Mouse (Mus musculus) MEL (cell line): ENCODE data around the gene Sars2. TPM values are rescaled to one million over a fixed set of nuclear protein-coding genes. Genes with fewer than 3 reads are reported as not detected.

Experiments used
- DNase-seq: peaks from one replicate; pipeline ENCODE4 v3.0.0; 2011; ENCODE audit warnings: low read depth, low spot score
- H3K27ac ChIP-seq: 2 replicates; pipeline ENCODE4 v1.5.1; 2012; ENCODE audit warnings: low read depth, mild to moderate bottlenecking, control low read depth, low read length, moderate library complexity; ENCODE audit not compliant: control insufficient read depth
- H3K27me3 ChIP-seq, 2 experiments: fragments of 150-350 bp in 1 of 2; sonication (generic) in 1 of 2; 2 replicates each; pipeline ENCODE4 v1.6.1; 2012; ENCODE audit warnings: low read length in 2 of 2, mild to moderate bottlenecking in 2 of 2, improper control_type of control experiment in 1 of 2, moderate library complexity in 1 of 2; ENCODE audit not compliant: insufficient read depth in 2 of 2, control insufficient read depth in 1 of 2
- H3K36me3 ChIP-seq, 2 experiments: 2 replicates each; pipeline ENCODE4 v1.6.1; 2012 to 2014; ENCODE audit warnings: low read length in 2 of 2, improper control_type of control experiment in 1 of 2, inconsistent platforms in 1 of 2, mild to moderate bottlenecking in 1 of 2; ENCODE audit not compliant: insufficient read depth in 2 of 2, control insufficient read depth in 1 of 2
- H3K4me1 ChIP-seq, 2 experiments: fragments of 150-350 bp in 1 of 2; sonication (generic) in 1 of 2; 2 replicates each; pipeline ENCODE4 v1.6.1; 2012; ENCODE audit warnings: low read length in 2 of 2, improper control_type of control experiment in 1 of 2, mild to moderate bottlenecking in 1 of 2; ENCODE audit not compliant: insufficient read depth in 2 of 2, control insufficient read depth in 1 of 2
- H3K4me3 ChIP-seq, 2 experiments: fragments of 150-350 bp in 1 of 2; sonication (generic) in 1 of 2; 2 replicates each; pipeline ENCODE4 v1.5.1; 2012; ENCODE audit warnings: low read depth in 2 of 2, low read length in 2 of 2, mild to moderate bottlenecking in 2 of 2, moderate library complexity in 2 of 2, control low read depth in 1 of 2, improper control_type of control experiment in 1 of 2; ENCODE audit not compliant: control insufficient read depth in 1 of 2, insufficient read depth in 1 of 2
- H3K79me2 ChIP-seq: 2 replicates; pipeline ENCODE4 v1.6.1; 2012; ENCODE audit warnings: mild to moderate bottlenecking, low read length, moderate library complexity; ENCODE audit not compliant: control insufficient read depth, poor library complexity, insufficient read depth
- H3K9ac ChIP-seq: 2 replicates; pipeline ENCODE4 v1.6.1; 2012; ENCODE audit warnings: low read depth, mild to moderate bottlenecking, control low read depth, low read length, moderate library complexity; ENCODE audit not compliant: control insufficient read depth, poor library complexity, severe bottlenecking
- H3K9me3 ChIP-seq: fragments of 150-350 bp; sonication (generic); replicated peaks from 2 replicates; pipeline ENCODE4 v1.6.1; 2012; ENCODE audit warnings: mild to moderate bottlenecking, low read length, improper control_type of control experiment, moderate library complexity; ENCODE audit not compliant: insufficient read depth
- CHD1 ChIP-seq: IDR thresholded peaks from 2 replicates; pipeline ENCODE4 v1.6.1; 2012; ENCODE audit warnings: low read depth, mild to moderate bottlenecking, inconsistent platforms, low read length, improper control_type of control experiment
- CTCF ChIP-seq, 3 experiments: IDR thresholded peaks in 2 of 3; conservative IDR thresholded peaks in 1 of 3; 2 replicates each; pipeline ENCODE4 v1.5.1; 2011 to 2012; ENCODE audit warnings: low read length in 3 of 3, low read depth in 2 of 3, mild to moderate bottlenecking in 2 of 3, improper control_type of control experiment in 1 of 3, inconsistent platforms in 1 of 3, mixed read lengths in 1 of 3, moderate library complexity in 1 of 3; ENCODE audit not compliant: control insufficient read depth in 1 of 3, insufficient read depth in 1 of 3, poor library complexity in 1 of 3, severe bottlenecking in 1 of 3
- E2F4 ChIP-seq: IDR thresholded peaks from 2 replicates; pipeline ENCODE4 v1.6.1; 2011; ENCODE audit warnings: low read depth, low read length, improper control_type of control experiment, borderline replicate concordance
- ELF1 ChIP-seq: IDR thresholded peaks from 2 replicates; pipeline ENCODE4 v1.6.1; 2014; ENCODE audit warnings: low read depth, mild to moderate bottlenecking, inconsistent platforms, low read length, improper control_type of control experiment, moderate library complexity
- EP300 ChIP-seq, 2 experiments: IDR thresholded peaks; 2 replicates each; pipeline ENCODE4 v1.6.1; 2011; ENCODE audit warnings: improper control_type of control experiment in 2 of 2, low read length in 2 of 2, low read depth in 1 of 2, mild to moderate bottlenecking in 1 of 2
- GATA1 ChIP-seq: IDR thresholded peaks from 2 replicates; pipeline ENCODE4 v1.6.1; 2011; ENCODE audit warnings: low read depth, low read length, improper control_type of control experiment
- JUND ChIP-seq: IDR thresholded peaks from 2 replicates; pipeline ENCODE4 v1.6.1; 2011; ENCODE audit warnings: low read depth, mild to moderate bottlenecking, improper control_type of control experiment, low read length
- MAFK ChIP-seq: IDR thresholded peaks from 2 replicates; pipeline ENCODE4 v1.6.1; 2011; ENCODE audit warnings: low read depth, mild to moderate bottlenecking, low read length, improper control_type of control experiment, borderline replicate concordance
- MAX ChIP-seq: IDR thresholded peaks from 2 replicates; pipeline ENCODE4 v1.6.1; 2011; ENCODE audit warnings: low read length, improper control_type of control experiment
- MAZ ChIP-seq: IDR thresholded peaks from 2 replicates; pipeline ENCODE4 v1.6.1; 2012; ENCODE audit warnings: low read depth, mild to moderate bottlenecking, inconsistent platforms, low read length, improper control_type of control experiment
- MEF2A ChIP-seq: IDR thresholded peaks from 2 replicates; pipeline ENCODE4 v1.6.1; 2014; ENCODE audit warnings: low read depth, mild to moderate bottlenecking, inconsistent platforms, low read length, improper control_type of control experiment; ENCODE audit not compliant: poor library complexity, insufficient replicate concordance, severe bottlenecking; ENCODE audit errors: extremely low read depth
- NELFE ChIP-seq: IDR thresholded peaks from 2 replicates; pipeline ENCODE4 v1.6.1; 2011; ENCODE audit warnings: low read depth, low read length, improper control_type of control experiment
- NRF1 ChIP-seq: IDR thresholded peaks from 2 replicates; pipeline ENCODE4 v1.6.1; 2014; ENCODE audit warnings: low read depth, mild to moderate bottlenecking, inconsistent platforms, low read length, improper control_type of control experiment, moderate library complexity; ENCODE audit not compliant: poor library complexity, insufficient read depth, severe bottlenecking
- POLR2A ChIP-seq, 2 experiments: IDR thresholded peaks; 2 replicates each; pipeline ENCODE4 v1.6.1; 2011 to 2012; ENCODE audit warnings: low read length in 2 of 2, mild to moderate bottlenecking in 2 of 2, control low read depth in 1 of 2, improper control_type of control experiment in 1 of 2, low read depth in 1 of 2, moderate library complexity in 1 of 2; ENCODE audit not compliant: control insufficient read depth in 1 of 2, insufficient read depth in 1 of 2, poor library complexity in 1 of 2
- RAD21 ChIP-seq: IDR thresholded peaks from 2 replicates; pipeline ENCODE4 v1.6.1; 2011; ENCODE audit warnings: mild to moderate bottlenecking, low read depth, low read length, improper control_type of control experiment
- SIN3A ChIP-seq: IDR thresholded peaks from 2 replicates; pipeline ENCODE4 v1.6.1; 2012; ENCODE audit warnings: low read length, improper control_type of control experiment, inconsistent platforms
- SMC3 ChIP-seq: IDR thresholded peaks from 2 replicates; pipeline ENCODE4 v1.6.1; 2011; ENCODE audit warnings: low read depth, low read length, improper control_type of control experiment
- TAL1 ChIP-seq: IDR thresholded peaks from 2 replicates; pipeline ENCODE4 v1.6.1; 2012; ENCODE audit warnings: mild to moderate bottlenecking, inconsistent platforms, low read length, moderate library complexity, mixed read lengths
- TCF12 ChIP-seq: IDR thresholded peaks from 2 replicates; pipeline ENCODE4 v1.6.1; 2014; ENCODE audit warnings: low read depth, mild to moderate bottlenecking, inconsistent platforms, low read length, improper control_type of control experiment, moderate library complexity
- UBTF ChIP-seq: IDR thresholded peaks from 2 replicates; pipeline ENCODE4 v1.6.1; 2012; ENCODE audit warnings: low read depth, mild to moderate bottlenecking, inconsistent platforms, low read length, improper control_type of control experiment, moderate library complexity, borderline replicate concordance; ENCODE audit not compliant: insufficient read depth
- USF1 ChIP-seq: IDR thresholded peaks from 2 replicates; pipeline ENCODE4 v1.6.1; 2014; ENCODE audit warnings: low read depth, mild to moderate bottlenecking, inconsistent platforms, low read length, improper control_type of control experiment, moderate library complexity
- ZMIZ1 ChIP-seq: IDR thresholded peaks from 2 replicates; pipeline ENCODE4 v1.6.1; 2012; ENCODE audit warnings: low read depth, mild to moderate bottlenecking, inconsistent platforms, low read length, improper control_type of control experiment, moderate library complexity
- polyA plus RNA-seq, 2 experiments: library from polyadenylated mRNA; stranded (reverse) in 1 of 2; unstranded in 1 of 2; fragments of >175 nt in 1 of 2; fragments of >200 nt in 1 of 2; gene quantifications; 2 replicates each; pipeline versions ENCODE4 v1.2.1 to v1.2.4; 2012; ENCODE audit warnings: low replicate concordance in 2 of 2, low read depth in 1 of 2; ENCODE audit not compliant: insufficient read length in 2 of 2, insufficient read depth in 1 of 2, missing spikeins in 1 of 2
- total RNA-seq: library from RNA; depleted of rRNA; stranded (reverse); fragments of 300-350 nt; gene quantifications from 2 replicates; pipeline ENCODE4 v1.2.3, GENCODE M21; 2012

Gene Sars2
- total and polyA plus RNA-seq, 3 experiments: 19.2 to 51.4 TPM; not detected in 1

DNA sequence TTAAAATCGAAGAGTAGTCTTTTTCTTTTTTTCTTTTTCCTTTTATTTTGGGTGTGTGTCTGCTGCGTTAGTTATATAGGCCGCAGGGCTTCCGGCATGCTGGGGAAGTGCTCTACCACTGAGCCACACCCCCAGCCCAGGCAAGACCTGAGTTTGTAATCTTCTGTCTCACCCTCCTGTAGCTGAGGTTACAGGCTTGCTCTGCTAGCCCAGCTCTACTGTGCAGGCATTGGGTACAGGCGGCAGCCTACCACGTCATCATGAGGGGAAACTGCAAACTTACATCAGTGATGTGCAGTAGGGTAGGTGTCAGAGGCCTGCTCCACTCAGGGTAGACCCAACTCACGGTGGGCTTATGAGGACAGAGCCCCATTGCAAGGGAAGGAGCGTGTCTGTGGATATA is 39.5 kb downstream of the Sars2 start:
- no peak overlapping the region for H3K9ac ChIP-seq
- no peaks in the 10 kb centered on the region for H3K27me3 ChIP-seq
- H3K4me1 ChIP-seq: peaks cover 0 to 4% of the 10 kb centered on the region in 2 experiments; a peak in 2 of 4 replicates
- H3K4me3 ChIP-seq: no peak overlapping the region
- DNase-seq: no peak
- H3K36me3 ChIP-seq: peaks cover 0 to 2% of the 10 kb centered on the region in 2 experiments; a peak in 2 of 4 replicates
- no peak overlapping the region for H3K27ac ChIP-seq
- TF ChIP-seq TAL1: no peak
- no peak for TF ChIP-seq E2F4
- TF ChIP-seq RAD21: no peak
- TF ChIP-seq NELFE: no peak
- no peak for TF ChIP-seq SIN3A
- TF ChIP-seq POLR2A (IDR thresholded peaks at IDR 0.05; ENCODE audit: control insufficient read depth in 1 of 2, insufficient read depth in 1 of 2, low read depth in 1 of 2, low read length in 2 of 2, poor library complexity in 1 of 2): no peak
- TF ChIP-seq JUND: no peak
- no peak for TF ChIP-seq SMC3
- no peak for TF ChIP-seq MAZ
- TF ChIP-seq TCF12: no peak
- TF ChIP-seq CTCF (IDR thresholded peaks at IDR 0.05 in 2 of 3, conservative IDR thresholded peaks at IDR 0.05 in 1 of 3; ENCODE audit: control insufficient read depth in 1 of 3, insufficient read depth in 1 of 3, low read depth in 2 of 3, low read length in 3 of 3, poor library complexity in 1 of 3, severe bottlenecking in 1 of 3): no peak
- TF ChIP-seq GATA1: no peak
- no peaks in the 10 kb centered on the region for H3K9me3 ChIP-seq
- H3K79me2 ChIP-seq: no peaks in the 10 kb centered on the region

DNA sequence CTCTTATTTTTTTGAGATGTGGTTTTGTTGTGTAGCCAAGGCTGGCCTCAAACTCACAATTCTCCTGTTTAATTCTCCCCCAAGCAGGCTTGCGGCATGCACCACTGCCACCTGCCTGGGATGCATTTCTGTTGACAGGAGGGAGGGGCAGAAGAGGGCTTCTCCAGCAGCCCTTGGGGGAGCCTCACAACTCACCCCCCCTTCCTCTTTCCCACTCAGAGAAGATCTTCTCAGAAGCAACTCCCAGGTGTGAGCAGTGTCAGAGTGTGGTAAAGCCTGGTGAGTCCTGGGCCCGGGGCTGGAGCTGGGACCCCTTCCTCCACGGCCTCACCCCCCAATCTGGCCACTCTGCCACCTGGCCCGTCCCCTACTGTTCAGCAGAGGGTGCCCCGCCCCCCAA is 43.4 kb downstream of the Sars2 start:
- DNase-seq: no peak
- H3K4me3 ChIP-seq: no peak overlapping the region
- H3K79me2 ChIP-seq: no peaks in the 10 kb centered on the region
- H3K9me3 ChIP-seq: no peaks in the 10 kb centered on the region
- H3K9ac ChIP-seq: no peak overlapping the region
- H3K4me1 ChIP-seq: peaks cover 0 to 3% of the 10 kb centered on the region in 2 experiments; a peak in 2 of 4 replicates
- H3K27me3 ChIP-seq: no peaks in the 10 kb centered on the region
- no peak overlapping the region for H3K27ac ChIP-seq
- TF ChIP-seq UBTF (no peak), GATA1 (no peak), EP300 (IDR thresholded peaks at IDR 0.05; ENCODE audit: low read depth in 1 of 2, low read length in 2 of 2) (no peak), CHD1 (no peak), SIN3A (no peak)
- TF ChIP-seq, all 39 proteins: peak for 0
- H3K36me3 ChIP-seq: peaks cover 0 to 1% of the 10 kb centered on the region in 2 experiments; a peak in 1 of 4 replicates

DNA sequence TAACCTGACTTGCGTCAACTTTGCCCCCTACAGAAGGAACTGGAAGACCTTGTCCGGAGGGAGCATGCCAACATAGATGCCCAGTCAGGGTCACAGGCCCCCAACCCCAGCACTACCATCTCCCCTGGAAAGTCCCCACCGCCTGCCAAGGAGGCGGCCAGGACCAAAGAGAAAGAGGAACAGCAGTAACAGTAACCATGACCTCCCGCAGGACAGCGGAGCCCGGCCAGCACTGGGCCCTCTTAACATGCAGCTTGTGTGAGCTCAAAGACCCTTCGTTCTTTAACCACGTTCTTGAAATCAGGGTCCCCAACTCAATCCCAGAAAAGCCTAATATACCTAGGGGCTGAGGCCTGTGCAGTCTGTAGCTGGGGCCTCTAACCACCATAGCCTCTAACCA is 46.1 kb downstream of the Sars2 start:
- Histone ChIP-seq H3K4me1 (no peaks in the 10 kb centered on the region), H3K9me3 (no peaks in the 10 kb centered on the region), H3K9ac (no peak overlapping the region), H3K4me3 (no peak overlapping the region), H3K36me3 (no peaks in the 10 kb centered on the region), H3K79me2 (no peaks in the 10 kb centered on the region), H3K27ac (no peak overlapping the region), H3K27me3 (no peaks in the 10 kb centered on the region)
- no peak for DNase-seq
- TF ChIP-seq MAFK: no peak
- TF ChIP-seq MEF2A: no peak
- no peak for TF ChIP-seq NRF1
- no peak for TF ChIP-seq ZMIZ1
- TF ChIP-seq GATA1: no peak
- no peak for TF ChIP-seq USF1
- no peak for TF ChIP-seq MAX
- TF ChIP-seq ELF1: no peak
- no peak for TF ChIP-seq TCF12
